Mouse (Mus musculus): ENCODE results near the gene Podn. TPM values are rescaled to one million over a fixed set of nuclear protein-coding genes. Genes with fewer than 3 reads are reported as not detected.
"Not testable (repeated sequence)": the region's sequence is repeated elsewhere in the genome, so short reads cannot be mapped to it uniquely, and the experiment has no call there.

The Podn gene
- total RNA-seq, 2 experiments from 2014 or later = 14.4 to 14.8 TPM

DNA sequence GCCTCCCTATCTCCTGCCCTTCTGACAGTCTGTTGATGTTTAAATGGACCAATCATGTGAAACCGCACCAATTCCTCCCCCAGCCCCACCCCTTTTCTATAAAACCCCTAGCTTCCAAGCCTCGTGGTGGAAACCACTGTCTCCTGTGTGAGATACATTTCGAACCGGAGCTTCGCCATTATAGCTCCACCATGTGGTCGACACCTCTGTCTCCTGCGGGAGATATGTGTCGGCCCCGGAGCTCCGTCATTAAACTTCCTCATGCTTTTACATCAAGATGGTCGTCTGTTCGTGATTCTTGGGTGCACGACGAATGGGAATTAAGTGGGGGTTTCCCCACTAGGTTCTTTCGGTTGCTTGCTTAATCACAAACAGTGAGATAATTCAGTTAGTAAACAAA is 17.1 kb downstream of the Podn start:
- DNase-seq (ENCODE audit: low spot score in 2 of 2) = not testable (repeated sequence)

DNA sequence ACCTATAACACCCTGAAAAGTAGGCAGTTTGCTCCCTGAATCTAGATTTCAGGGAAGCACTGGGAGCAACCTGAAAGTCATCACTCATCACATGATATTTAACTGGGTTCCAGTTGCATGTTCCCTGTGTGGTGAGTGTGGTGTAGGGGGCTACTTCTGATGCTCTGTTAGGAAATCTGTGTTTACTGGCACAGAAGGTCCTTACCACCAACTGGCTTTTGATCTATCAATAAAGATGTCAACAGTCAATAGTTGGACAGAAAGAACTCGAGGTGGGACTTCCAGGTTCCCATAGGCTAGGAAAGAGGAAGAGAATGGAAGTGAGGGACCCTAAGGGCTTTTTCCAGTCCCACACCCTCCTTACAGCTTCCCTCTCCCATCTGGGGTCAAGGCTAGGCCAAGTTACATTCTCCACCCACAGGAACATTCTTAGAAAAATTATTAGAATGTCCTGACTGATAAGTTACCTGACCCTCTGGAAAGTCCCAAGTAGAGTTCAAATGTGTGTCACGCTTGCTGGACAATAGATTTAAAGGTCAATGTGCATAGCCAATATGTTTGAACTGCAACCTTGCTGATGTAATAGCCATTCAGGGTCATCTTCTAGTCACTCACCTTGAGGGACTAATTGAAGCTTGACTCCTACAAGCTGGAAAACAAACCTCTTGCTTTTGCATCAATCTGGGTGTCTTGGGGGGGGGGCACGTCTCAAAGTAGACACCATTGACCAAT is 18.9 kb downstream of the Podn start:
- no peak for DNase-seq (ENCODE audit: low spot score in 2 of 2)

DNA sequence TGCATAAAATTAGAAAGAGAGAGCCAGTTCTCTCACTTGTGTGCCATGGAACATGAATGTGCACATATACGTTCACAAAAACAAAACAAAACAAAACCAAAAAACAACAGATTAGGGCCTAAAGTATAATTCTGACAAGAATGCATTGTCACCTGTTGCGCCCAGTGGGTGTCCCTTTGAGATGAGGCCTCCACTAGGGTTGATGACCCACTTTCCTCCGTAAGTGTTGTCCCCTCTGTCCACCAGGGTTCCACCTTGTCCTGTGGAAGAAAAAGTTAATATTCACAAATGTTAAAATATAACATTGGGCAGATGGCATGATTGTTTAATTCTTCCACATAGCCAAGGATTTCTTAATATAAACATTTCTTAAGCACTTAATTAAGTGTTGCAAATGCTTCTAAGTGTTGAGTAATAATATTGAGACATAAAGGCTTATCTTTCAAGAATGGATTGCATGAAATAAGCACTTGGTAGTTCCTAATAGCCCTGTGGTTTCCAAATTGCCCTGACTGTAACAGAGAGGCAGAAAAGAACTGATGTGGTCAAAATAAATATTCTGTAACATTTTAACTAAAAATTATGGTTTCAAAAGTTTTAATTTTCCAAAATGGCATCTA is 21.9 kb downstream of the Podn start:
- DNase-seq (ENCODE audit: low spot score in 2 of 2) = no peak

DNA sequence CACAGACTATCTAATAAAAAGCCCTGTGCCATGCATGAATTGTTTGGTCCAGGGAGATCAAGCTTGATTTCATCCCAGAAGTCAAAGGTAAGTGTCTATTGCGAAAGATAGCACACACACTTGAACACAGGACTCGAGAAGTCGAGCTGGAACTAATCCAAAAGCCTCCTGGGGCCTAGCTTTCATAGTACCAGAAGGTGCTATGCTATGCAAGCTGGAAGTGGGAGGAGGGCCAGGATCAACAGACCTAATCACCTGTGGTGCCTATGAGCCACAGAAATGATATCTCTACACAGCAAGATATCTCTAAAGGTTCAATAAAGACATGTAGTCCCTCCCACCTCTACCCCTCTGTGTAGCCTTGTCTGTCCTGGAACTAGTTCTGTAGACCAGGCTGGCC is 24.2 kb downstream of the Podn start:
- no peak for DNase-seq (ENCODE audit: low spot score in 2 of 2)

DNA sequence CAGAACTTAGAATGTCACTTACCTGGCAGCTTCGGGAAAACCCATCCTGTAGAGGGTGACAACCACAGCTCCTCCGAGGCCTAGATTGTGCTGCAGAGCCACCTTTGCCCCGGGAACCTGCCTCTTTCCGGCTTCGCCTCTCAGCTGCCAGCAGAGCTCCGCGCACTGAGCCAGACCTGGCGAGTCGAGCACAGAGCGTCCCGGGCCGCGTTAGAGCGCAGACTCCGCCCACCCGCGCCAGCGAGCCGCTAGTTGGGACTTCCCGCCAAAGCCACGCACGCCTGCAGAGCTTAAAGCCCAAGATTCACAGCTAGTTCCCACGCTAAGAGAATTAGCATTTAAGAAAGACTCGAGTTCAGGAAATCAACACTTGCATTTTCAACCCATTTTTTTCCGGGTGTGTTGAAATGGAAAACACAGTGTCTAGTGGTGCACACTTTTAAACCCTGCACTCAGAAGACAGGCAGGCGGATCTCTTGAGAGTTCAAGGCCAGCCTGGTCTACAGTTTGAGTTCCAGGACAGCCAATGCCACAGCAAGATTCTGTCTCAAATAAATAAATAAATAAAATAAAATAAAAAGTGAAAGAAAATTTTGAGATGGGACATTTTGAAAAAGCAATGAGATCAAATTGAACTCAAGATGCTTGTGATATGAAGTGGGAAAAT is 24.9 kb downstream of the Podn start:
- peak; percentile 87 to 94 for DNase-seq (ENCODE audit: low spot score in 2 of 2)

DNA sequence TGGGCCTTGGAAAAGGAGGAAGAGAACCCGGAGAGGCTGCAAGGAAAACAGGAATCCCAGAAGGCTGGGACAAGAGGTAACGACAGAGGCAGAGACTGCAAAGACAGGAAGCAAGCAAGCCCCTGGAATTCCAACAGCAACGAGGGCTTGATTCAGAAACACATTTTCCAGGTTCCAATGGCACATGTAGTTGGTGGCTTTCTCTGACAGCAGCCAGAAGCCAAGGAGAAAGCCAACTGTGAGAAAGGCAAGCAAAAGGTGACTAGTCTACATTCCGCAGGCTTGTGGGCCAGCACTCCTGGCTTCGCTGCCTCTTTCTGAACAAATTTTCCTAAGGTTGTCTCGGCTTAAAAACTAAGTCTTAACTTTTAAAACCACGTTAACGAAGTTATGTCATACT is 25.5 kb downstream of the Podn start:
- no peak for DNase-seq (ENCODE audit: low spot score in 2 of 2)

DNA sequence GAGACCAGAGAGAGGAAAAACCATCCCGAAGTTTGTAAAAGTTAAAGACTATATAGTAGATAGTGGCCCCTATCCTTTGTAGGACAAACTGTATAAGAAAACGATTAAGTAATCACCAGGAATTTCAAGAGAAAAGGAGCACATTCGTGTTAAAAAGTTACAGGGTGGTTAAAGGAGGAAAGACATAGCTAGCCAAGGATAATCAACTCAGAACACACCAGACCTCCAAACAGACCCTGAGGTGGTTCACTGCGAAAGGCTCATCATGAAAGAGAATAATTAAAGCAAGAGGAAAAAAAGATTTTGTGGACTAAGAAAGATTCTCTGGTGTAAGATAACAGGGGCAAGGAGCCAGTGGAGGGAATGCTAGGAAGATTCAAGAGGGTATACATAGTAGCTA is 26.0 kb downstream of the Podn start:
- no peak for DNase-seq (ENCODE audit: low spot score in 2 of 2)

DNA sequence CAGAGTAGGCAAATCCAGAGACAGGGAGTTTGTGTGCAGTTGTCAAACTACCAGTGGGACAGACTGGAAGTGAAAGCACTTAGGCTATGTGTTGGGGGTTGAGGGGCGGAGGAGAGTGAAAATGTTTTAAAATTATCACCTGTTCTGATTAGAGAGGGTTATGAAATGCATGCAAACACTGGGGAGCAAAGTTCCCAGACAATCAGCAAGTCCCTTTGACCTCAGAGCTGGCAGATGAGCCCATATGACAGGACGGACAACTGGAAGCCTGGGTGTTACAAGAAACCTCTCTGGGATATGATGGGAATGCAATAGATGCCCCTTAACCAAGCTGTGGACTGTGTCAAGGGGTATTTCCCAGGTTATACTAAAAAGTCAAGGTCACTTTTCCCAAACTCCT is 28.2 kb downstream of the Podn start:
- no peak for DNase-seq (ENCODE audit: low spot score in 2 of 2)

DNA sequence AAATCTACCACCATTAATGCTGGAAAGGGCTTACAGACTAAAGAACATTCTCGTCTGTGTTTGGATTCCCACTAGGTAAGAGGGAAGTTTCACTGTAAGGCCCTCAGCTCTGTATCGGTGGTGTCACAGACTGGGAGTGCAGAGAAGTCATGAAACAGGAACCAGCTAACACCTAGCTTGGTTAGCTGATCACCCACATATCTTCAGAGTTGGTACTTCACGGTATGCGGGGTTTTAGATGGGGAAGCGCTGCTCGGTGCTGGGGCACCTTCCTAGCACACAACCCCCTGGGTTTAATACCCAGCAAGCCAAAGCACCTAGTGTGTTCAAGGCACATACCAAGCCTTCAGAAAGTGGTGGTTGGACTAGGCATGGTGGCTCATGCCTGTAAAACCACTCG is 29.0 kb downstream of the Podn start:
- no peak for DNase-seq (ENCODE audit: low spot score in 2 of 2)

DNA sequence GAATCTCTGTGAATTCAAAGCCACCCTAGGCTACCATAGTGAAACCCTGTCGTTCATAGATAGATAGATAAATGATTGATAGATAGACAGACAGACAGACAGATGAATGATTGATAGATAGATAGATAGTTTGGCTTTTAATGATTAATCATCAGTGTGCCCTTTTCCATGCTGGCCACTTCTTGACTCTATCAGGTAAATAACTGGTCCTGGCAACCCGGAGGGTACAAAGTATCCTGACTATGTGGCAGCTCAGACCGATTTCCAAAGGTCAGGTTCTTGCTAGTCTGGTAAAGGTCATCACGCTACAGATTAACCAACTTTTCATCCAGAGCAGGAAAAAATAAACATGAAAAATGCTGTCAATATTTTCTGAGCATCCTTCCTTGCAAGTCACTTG is 29.7 kb downstream of the Podn start:
- DNase-seq (ENCODE audit: low spot score in 2 of 2) = no peak

DNA sequence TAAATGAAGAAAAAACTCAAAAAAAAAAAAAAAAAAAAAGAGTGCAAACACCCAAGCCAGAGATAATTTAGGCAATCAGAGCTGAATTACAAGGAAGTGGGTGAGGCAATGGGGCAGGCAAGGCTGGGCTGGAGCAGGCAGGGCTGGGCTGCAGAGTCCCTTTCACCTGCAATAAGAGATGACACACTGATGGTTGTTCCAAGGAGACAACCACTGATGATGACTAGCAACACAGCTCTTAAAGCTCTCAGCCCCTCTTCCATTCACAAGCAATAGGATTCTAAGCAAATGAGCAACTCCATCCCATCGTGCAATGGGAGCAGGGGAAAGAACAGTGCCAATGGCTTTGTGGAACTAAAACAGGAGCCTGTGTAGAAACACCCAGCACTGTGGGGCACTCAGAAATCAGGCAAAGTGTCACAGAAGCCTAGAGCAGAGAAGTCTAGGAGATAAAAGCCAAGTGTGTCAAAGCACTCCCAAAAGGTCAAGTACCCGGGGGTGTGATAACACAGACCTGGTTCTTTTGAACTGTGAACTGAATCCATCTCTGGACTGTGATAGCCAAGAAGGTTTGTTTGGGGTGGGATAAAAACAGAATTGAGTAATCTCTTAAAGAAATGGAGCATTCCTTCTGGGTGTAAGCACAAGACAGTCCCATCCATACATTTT is 30.9 kb downstream of the Podn start:
- DNase-seq (ENCODE audit: low spot score in 2 of 2) = no peak

DNA sequence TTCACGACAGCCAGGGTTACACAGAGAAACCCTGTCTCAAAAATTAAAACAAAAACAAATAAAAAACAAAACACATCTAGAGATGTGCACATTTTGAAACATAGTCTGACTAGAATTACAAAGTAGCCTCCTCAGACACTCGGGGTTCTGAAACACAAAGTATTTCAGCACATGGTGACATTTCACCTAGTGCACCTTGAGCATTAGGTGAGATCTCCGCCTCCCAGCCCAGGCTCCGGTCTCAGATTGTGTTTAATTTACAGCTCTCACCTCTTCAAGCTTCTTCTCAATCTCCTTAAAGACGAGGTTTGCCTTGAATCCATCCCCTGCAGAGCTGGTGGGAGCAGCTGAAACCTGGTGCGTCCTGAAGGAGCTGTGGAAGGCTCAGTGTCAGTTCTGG is 32.6 kb downstream of the Podn start:
- DNase-seq (ENCODE audit: low spot score in 2 of 2) = no peak

DNA sequence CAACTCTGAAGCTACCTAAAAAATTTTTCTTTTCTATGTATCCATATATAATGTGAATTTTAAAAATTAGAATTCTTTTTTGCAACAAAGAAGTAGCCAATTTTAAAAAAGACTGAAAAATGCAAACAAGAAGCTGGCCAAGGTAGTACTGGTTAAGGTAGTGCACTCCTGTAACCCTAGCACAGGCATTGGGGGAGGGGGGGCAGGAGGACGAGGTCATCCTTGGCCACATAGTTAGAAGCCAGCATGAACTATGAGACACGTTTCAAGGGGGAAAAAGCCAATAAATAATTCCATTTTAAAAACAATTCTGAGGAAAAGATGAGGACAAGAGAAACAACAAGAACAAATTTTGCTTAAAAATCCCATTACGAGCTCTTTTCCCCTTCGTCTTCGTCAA is 33.7 kb downstream of the Podn start:
- DNase-seq (ENCODE audit: low spot score in 2 of 2) = no peak

DNA sequence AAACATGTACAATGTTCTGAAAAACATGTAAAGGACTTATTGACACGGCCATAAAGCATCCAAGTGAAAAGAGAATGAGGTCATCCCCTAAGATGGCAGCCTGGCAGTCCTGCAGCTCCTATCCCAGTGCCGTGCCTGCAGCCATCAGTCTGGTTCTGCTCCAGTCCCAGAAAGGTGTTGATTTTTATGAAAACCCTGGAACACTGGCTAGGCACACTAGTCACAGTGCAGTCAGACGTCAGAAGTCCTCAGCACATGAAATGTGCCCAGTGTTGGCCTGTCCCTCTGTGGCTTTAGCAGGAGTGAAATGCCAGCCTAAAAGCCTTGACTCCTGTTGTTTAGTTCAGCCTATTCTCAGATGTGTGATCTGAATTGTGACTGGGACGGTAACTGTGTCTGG is 35.5 kb downstream of the Podn start:
- no peak for DNase-seq (ENCODE audit: low spot score in 2 of 2)

DNA sequence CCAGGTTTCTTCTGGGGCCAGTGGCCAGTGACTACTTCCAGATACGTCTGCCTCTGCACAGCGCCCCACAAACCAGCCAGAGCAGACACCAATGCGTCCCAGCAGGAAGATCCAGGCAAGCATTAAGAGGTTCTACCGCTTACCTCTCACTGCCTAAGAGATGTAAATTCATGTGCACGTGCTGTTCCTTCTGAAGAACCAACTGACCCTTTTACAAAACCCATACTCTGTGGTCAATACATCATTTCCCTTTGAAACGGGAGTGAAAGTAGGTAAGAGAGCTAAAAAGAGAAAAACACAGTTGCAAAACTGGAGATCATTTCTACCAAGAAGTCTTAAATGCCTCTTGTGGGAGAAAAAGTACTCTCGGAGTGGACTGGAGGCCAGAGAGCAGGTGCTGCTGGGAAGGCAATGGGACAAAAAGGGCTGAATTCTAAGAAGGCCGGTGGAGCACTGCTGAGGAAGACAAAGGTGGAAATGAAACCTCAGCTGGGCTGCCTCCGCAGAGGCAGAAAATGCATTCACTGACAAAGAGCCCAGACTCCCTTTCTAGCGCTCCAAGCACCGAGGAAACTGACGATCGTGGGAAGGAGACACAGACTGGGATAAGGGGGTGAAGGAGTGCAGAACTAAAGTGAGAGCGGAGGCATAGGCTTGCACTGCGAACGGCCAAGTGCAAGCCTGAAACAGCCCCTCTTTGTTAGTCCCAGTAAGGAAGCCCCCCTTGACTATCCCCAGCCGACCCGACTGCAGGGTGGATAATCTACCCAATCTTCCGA is 36.5 kb downstream of the Podn start:
- peak in 1 of 2 experiments; percentile 39 for DNase-seq (ENCODE audit: low spot score in 2 of 2)

DNA sequence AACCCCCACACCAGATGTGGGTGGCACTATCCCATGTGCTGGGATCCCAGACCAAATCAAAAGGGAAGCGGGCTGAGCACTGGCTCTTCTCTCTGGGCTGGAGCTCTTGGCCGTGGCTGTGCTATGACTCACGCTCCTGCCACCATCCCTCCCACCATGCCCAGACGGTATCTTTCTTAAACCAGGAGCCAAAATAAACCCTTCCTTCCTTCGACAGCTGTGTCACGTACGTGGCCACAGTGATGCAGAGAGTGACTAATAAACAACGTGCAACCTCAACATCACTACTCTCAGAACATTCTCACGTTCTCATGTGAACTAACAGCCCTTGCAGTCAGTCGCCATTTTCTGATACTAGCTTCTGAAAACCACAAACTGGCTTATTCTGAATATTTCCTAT is 38.1 kb downstream of the Podn start:
- DNase-seq (ENCODE audit: low spot score in 2 of 2) = no peak

DNA sequence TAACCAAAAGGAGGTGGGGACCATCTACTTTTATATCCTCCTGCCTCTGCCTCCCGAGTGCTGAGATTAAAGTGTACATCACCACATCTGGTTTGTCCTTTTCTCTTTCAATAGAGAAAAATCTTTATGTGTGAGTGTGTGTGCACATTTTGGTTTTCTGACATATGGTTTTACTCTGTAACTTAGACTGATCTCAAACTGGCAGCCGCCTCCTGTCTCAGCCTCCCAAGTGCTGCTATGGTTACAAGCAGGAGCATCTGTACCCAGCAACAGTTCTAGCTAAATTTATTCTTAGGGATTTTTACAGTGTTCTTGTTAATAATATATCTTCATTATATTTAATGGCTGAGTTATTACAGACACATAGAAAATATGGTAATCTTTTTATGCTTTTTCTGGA is 39.0 kb downstream of the Podn start:
- no peak for DNase-seq (ENCODE audit: low spot score in 2 of 2)

DNA sequence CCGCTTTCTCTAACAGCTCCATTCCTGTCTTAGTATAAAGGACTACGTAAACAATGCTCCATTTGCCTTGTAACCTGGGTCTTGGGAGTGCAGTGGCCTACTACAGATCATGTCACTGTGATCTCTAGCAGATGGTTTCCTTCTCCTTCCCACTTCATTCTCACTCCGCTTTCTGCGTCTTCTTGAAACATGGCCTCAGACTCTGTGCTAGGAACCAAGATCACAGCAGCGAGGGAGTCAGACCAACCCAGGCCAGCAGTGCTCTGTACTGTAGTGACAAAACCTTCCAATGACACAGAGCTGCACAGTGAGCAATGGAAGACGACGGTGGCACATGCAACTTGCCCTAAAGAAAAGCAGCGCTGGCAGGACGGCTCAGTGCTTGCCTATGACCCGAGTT is 40.4 kb downstream of the Podn start:
- no peak for DNase-seq (ENCODE audit: low spot score in 2 of 2)

DNA sequence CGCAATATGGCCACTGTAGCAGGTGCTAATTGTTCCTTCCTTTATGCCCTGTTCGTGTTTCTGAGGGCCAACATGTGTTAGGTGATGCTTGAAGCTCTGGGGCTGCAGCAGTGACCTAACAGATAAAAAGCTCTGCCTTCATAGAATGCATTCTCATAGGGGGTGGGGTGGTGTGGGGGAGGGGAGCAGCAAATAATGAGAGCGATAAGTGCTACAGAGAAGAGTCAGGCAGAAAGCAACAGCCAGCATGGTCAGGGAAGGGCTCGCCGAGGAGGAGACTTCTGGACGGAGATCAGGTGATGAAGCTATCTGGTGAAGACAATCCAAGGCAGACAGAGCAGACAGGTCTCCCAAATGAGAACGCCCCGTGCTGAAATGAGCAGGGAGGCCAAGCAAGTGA is 43.6 kb downstream of the Podn start:
- DNase-seq (ENCODE audit: low spot score in 2 of 2) = no peak

DNA sequence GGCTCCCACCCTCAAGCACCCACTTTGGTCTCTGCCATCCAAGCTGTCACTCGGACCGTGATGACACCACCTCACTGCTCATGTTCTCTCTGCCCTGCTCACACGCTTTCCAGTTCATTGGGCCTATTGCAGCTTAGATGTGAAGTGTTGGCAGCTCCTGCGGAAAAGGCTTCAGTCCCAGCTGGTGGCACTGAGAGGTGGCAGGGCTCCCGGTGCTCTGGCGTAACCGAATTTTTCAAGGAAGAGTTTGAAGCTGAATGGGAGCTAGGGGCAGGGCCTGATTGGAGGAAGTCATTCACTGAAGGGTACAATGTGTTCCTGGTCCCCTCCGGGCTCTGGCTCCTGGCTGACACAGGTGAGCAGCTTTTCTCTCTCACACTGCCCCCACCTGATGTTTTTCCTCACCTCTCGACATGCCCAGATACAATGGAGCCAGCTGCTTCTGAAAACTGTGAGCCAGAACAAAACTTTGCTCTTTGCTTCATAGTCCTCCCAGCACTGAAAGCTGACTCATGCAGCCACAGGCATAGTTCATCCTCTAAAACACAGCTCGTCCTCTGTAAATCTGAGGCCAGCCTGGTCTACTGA is 44.5 kb downstream of the Podn start:
- DNase-seq (ENCODE audit: low spot score in 2 of 2) = peak; percentile 40 to 57

DNA sequence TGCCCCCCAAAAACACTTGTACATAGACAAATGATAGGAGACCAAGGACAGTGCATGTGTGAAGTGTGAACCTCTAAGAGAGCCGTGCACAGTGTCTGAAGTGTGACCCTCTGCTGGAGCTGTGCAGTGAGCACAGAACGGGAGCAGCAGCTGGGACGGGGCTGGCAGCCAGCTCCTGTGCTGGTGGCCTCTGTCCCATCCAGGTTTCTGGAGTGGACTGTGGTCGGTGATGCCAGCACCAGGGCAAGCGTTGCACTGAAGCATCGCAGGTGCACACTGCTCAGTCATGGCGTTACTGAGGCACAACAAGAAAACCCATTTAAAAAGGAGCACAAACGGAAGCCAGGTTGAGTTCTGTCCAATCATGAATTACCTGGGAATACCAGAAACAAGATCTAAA is 50.1 kb downstream of the Podn start:
- DNase-seq (ENCODE audit: low spot score in 2 of 2) = no peak
